12 mouse cellular contexts compared by ENCODE assay signal in the genomic region with DNA sequence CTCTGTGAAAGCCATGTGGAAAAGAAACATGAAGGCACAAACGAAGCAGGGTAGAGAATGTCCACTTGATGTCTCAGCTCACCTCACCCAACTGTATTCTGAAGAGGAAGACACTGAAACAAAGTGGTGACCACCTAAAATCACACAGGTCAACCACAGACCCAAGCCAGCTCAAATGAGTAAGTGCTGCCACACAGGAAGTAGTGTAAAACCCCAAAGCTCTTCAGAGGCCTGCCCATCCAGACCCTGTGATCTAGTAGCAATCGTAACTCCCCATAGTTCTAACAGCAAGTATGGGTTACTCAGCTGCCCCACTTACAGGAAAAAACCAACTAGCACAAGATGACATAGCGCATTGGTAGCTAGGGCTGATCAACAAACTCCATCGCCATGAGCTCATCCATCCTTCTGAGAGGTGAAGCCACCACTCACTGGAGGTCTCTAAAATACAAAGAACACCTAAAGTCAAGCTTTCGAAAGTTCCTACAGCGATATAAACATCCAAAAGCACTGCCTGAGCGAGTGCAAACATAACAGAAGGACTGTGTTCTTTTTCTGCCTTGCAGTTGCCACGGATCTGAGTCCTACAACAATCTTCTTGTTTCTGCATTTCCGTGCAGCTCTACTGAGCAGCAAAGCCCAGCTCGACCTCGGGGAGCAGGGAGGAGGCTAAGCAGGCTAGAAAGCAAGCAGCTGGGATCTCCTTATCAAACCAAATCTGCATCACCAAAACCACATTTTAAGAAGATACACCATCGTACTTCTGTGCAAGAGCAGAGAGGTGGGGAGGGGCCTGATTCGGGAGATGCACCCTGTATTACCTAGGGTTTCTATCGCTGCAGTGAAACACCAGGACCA.
A peak's percentile ranks its signal among the peaks of the same experiment; 100 is the strongest.
DNase-seq lines count a peak whose midpoint lies in the region; TF ChIP-seq lines count a peak whose summit lies in the region.
"Had no signal": no experiment of that assay in that cellular context is flagged by ENCODE, and none has a peak within 500 bp of the region (broad histone marks: within the 10 kb centered on the region; RNA-seq: fewer than 3 reads in every experiment).

No protein-coding gene starts in this region.

- no peak overlapping the region for H3K4me3 ChIP-seq in bone marrow, adult 2 months (replicated peaks; ENCODE audit: control insufficient read depth, low read depth, low read length)
- H3K4me3 ChIP-seq in megakaryocyte, embryonic 14.5 days (replicated peaks): peak overlapping the region; percentile 56
- H3K4me3 ChIP-seq: erythroblast, embryonic 14.5 days; heart, embryonic 15.5 days had no signal

- H3K27me3 ChIP-seq in megakaryocyte, embryonic 14.5 days (replicated peaks): no peaks in the 10 kb centered on the region
- H3K27me3 ChIP-seq: heart, embryonic 15.5 days; Patski had no signal

- peak overlapping the region; percentile 31 for H3K27ac ChIP-seq in bone marrow, adult 2 months (ENCODE audit: control insufficient read depth, insufficient read depth, low read depth, low read length, poor library complexity)
- H3K27ac ChIP-seq: heart, embryonic 15.5 days had no signal

- no peak for TF ChIP-seq POLR2A in bone marrow, adult 2 months (IDR thresholded peaks at IDR 0.05; ENCODE audit: borderline replicate concordance, control insufficient read depth, low read depth, low read length)

- H3K4me1 ChIP-seq in bone marrow, adult 2 months (ENCODE audit: control insufficient read depth, insufficient read depth, low read length): peaks cover 22% of the 10 kb centered on the region
- peaks cover 97% of the 10 kb centered on the region for H3K4me1 ChIP-seq in megakaryocyte, embryonic 14.5 days

- H3K9me3 ChIP-seq in megakaryocyte, embryonic 14.5 days: no peaks in the 10 kb centered on the region
- H3K9me3 ChIP-seq: heart, embryonic 15.5 days had no signal

- no peak for TF ChIP-seq CTCF in bone marrow, adult 2 months (IDR thresholded peaks at IDR 0.05; ENCODE audit: control insufficient read depth, insufficient read depth, low read length)

- peak; percentile 28 for DNase-seq in spleen, adult 12 weeks (ENCODE audit: low spot score)
- DNase-seq in spleen, postnatal 14 days (ENCODE audit: low spot score in 2 of 2): no peak
- DNase-seq in thymus, postnatal 25 days: peak; percentile 78
- DNase-seq in left cerebral cortex, postnatal 14 days (ENCODE audit: low spot score in 2 of 2): no peak
- DNase-seq in layer of hippocampus, adult 11-12 months (ENCODE audit: low spot score): no peak
- DNase-seq in layer of hippocampus, adult 18-20 months (ENCODE audit: low spot score in 2 of 2): no peak
- DNase-seq: lung, postnatal 14 days had no signal

- peaks cover 13% of the 10 kb centered on the region for H3K36me3 ChIP-seq in megakaryocyte, embryonic 14.5 days (replicated peaks; ENCODE audit: low read length)
- H3K36me3 ChIP-seq: heart, embryonic 15.5 days had no signal

- 29% methylated on average over 14 of the region's 14 CpGs for WGBS in bone marrow, adult 2 months

- intact Hi-C loops in left cerebral cortex, postnatal 14 days (cut with DNase I): no loop called here

Comparison
In these comparisons a context has a peak if more than half of its experiments do, and no peak if none do; other contexts are left out.
1. DNase-seq: peak in spleen, adult 12 weeks (single experiment) and thymus, postnatal 25 days (single experiment); none in spleen, postnatal 14 days (0 of 2), left cerebral cortex, postnatal 14 days (0 of 2), layer of hippocampus, adult 11-12 months (single experiment) and layer of hippocampus, adult 18-20 months (0 of 2).